Mouse (Mus musculus): ENCODE measurements around the gene Nbeal2. TPM values are rescaled to one million over a fixed set of nuclear protein-coding genes. Genes with fewer than 3 reads are reported as not detected.
"Not testable (repeated sequence)": the region's sequence is repeated elsewhere in the genome, so short reads cannot be mapped to it uniquely, and the experiment has no call there.

Nbeal2 gene
- polyA plus RNA-seq, 1 experiment from 2014 or later, result 2.8 TPM

DNA sequence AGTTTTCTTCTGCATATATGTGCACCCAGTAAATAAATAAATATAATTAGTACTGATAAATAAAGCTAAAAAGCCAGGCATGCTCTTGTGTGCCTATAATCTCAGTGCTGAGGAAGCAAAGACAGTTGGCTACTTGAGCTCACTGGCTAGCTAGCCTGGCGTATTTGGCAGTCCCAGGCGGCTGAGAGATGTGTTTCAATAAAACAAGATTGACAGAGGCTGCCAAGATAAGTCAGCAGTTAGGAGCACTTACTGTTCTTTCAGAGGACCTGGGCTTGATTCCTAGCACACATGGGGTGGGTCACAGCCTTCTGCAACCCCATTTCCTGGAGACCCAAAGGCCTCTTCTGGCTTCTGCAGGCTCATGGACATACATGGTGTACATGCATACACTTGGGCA is 33.9 kb upstream of the Nbeal2 start:
- no peak overlapping the region for H3K9ac ChIP-seq (ENCODE audit: low read depth, low read length)
- no peak for ATAC-seq (ENCODE audit: low read depth)
- no peak overlapping the region for H3K4me3 ChIP-seq (ENCODE audit: low read depth, low read length)
- no peaks in the 10 kb centered on the region for H3K27me3 ChIP-seq (ENCODE audit: control insufficient read depth, insufficient read depth, low read depth, low read length)
- H3K27ac ChIP-seq (ENCODE audit: low read length), result no peak overlapping the region
- H3K36me3 ChIP-seq (ENCODE audit: control insufficient read depth, insufficient read depth), result no peaks in the 10 kb centered on the region
- WGBS (ENCODE audit: insufficient replicate concordance), result 62% methylated on average over 2 of the region's 2 CpGs
- H3K4me2 ChIP-seq (ENCODE audit: low read depth, low read length), result no peak overlapping the region
- peaks cover 14% of the 10 kb centered on the region for H3K4me1 ChIP-seq (ENCODE audit: control insufficient read depth, low read depth, low read length)
- no peaks in the 10 kb centered on the region for H3K9me3 ChIP-seq (replicated peaks; ENCODE audit: control insufficient read depth, low read length)

DNA sequence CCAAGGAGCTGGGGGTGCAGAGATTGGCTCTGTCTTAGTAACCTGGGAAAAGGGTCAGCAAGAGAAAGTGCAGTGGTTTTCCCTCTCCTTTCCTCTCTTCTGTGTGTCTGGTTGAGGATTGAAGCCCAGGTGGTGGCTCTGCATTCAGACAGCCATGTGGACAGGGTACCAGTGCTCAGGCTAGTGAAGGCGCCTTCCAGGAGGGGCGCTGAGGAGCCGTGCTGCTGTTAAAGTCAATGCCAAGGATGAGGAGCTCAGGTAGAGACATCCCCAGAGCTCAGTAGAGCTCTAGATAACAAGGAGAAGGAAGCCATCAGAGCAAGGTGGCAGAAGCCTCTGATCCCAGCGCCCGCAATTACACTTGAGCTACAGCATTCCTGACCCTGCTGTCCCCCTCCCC is 33.1 kb upstream of the Nbeal2 start:
- Histone ChIP-seq H3K4me2 (ENCODE audit: low read depth, low read length) (no peak overlapping the region), H3K4me1 (ENCODE audit: control insufficient read depth, low read depth, low read length) (peaks cover 18% of the 10 kb centered on the region), H3K9ac (ENCODE audit: low read depth, low read length) (no peak overlapping the region)

DNA sequence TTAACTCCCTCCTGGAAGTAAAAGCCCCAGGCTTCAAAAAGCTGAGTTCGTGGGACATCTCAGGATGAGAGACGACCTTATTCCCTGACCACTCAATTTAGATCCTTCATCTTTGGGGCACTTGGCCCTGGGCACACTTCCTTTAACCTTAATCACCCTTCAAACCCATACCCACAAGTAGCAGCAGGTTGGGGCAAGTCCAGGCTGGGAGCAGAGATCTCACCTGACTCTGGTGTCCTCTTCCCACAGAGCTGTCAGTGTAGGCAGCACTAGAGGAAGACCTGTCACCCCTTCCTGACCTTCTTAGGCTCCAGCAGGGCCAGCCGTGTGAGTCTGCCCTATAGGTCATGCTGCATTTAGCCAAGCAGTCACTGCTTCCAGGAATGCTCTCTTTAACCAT is 32.5 kb upstream of the Nbeal2 start:
- Histone ChIP-seq H3K36me3 (ENCODE audit: control insufficient read depth, insufficient read depth) (no peaks in the 10 kb centered on the region), H3K9me3 (replicated peaks; ENCODE audit: control insufficient read depth, low read length) (no peaks in the 10 kb centered on the region), H3K27me3 (ENCODE audit: control insufficient read depth, insufficient read depth, low read depth, low read length) (no peaks in the 10 kb centered on the region), H3K4me2 (ENCODE audit: low read depth, low read length) (no peak overlapping the region), H3K27ac (ENCODE audit: low read length) (no peak overlapping the region), H3K4me3 (ENCODE audit: low read depth, low read length) (no peak overlapping the region), H3K4me1 (ENCODE audit: control insufficient read depth, low read depth, low read length) (peaks cover 22% of the 10 kb centered on the region), H3K9ac (ENCODE audit: low read depth, low read length) (no peak overlapping the region)
- no peak for ATAC-seq (ENCODE audit: low read depth)
- 59% methylated on average over 3 of the region's 3 CpGs for WGBS (ENCODE audit: insufficient replicate concordance)

More for the DNA sequence above, 33.1 kb upstream of the Nbeal2 start:
- H3K4me3 ChIP-seq (ENCODE audit: low read depth, low read length), result no peak overlapping the region
- no peak overlapping the region for H3K27ac ChIP-seq (ENCODE audit: low read length)
- no peaks in the 10 kb centered on the region for H3K36me3 ChIP-seq (ENCODE audit: control insufficient read depth, insufficient read depth)
- ATAC-seq (ENCODE audit: low read depth), result no peak
- 80% methylated on average over 5 of the region's 5 CpGs for WGBS (ENCODE audit: insufficient replicate concordance)
- no peaks in the 10 kb centered on the region for H3K27me3 ChIP-seq (ENCODE audit: control insufficient read depth, insufficient read depth, low read depth, low read length)
- no peaks in the 10 kb centered on the region for H3K9me3 ChIP-seq (replicated peaks; ENCODE audit: control insufficient read depth, low read length)

DNA sequence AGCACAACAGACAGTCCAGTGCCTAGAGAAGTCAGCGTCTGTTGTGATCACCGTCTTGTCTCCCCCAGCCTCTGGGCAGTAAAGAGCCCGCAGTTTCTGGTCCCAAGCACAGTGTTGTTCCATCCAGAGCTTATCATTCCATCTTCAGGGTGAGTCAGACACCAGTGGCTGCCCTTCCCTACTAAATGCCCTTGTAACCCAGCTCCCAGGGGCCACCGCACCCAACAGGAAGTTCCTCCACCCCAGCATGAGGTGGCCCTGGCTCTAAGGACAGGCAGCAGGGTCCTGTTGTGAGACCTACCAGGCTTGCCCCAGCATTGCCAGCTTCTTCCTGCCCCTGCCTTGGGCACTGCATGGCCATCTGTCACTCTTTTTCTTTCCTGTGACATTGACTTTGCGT is 31.6 kb upstream of the Nbeal2 start:
- no peaks in the 10 kb centered on the region for H3K36me3 ChIP-seq (ENCODE audit: control insufficient read depth, insufficient read depth)
- peaks cover 25% of the 10 kb centered on the region for H3K4me1 ChIP-seq (ENCODE audit: control insufficient read depth, low read depth, low read length)
- no peak overlapping the region for H3K9ac ChIP-seq (ENCODE audit: low read depth, low read length)
- no peak overlapping the region for H3K4me3 ChIP-seq (ENCODE audit: low read depth, low read length)
- no peak overlapping the region for H3K27ac ChIP-seq (ENCODE audit: low read length)
- H3K9me3 ChIP-seq (replicated peaks; ENCODE audit: control insufficient read depth, low read length), result no peaks in the 10 kb centered on the region
- ATAC-seq (ENCODE audit: low read depth), result no peak
- H3K27me3 ChIP-seq (ENCODE audit: control insufficient read depth, insufficient read depth, low read depth, low read length), result no peaks in the 10 kb centered on the region
- H3K4me2 ChIP-seq (ENCODE audit: low read depth, low read length), result no peak overlapping the region
- WGBS (ENCODE audit: insufficient replicate concordance), result 31% methylated on average over 5 of the region's 5 CpGs

DNA sequence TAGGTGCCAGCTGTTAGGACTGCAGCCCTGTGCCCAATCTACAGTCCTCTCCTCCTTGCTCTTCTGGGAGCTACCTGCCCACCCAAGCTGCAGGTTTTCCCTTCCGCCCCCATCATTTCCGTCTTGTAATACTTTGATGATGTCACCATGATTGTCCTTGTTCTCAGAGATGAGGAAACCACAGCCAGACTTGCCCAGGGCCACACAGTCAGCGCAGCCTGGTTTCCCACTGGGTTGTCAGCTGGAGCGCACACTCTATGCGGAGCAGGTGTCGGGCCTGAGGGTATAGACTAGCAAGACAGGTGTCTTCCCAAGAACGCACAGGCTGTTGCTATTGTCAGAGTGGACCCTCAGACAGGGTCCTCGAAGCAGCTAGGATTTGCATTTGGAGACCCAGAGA is 31.2 kb upstream of the Nbeal2 start:
- no peak overlapping the region for H3K4me3 ChIP-seq (ENCODE audit: low read depth, low read length)
- H3K9ac ChIP-seq (ENCODE audit: low read depth, low read length), result no peak overlapping the region
- H3K36me3 ChIP-seq (ENCODE audit: control insufficient read depth, insufficient read depth), result no peaks in the 10 kb centered on the region
- no peak overlapping the region for H3K4me2 ChIP-seq (ENCODE audit: low read depth, low read length)
- 65% methylated on average over 8 of the region's 8 CpGs for WGBS (ENCODE audit: insufficient replicate concordance)
- no peaks in the 10 kb centered on the region for H3K9me3 ChIP-seq (replicated peaks; ENCODE audit: control insufficient read depth, low read length)
- no peak overlapping the region for H3K27ac ChIP-seq (ENCODE audit: low read length)
- ATAC-seq (ENCODE audit: low read depth), result no peak
- H3K27me3 ChIP-seq (ENCODE audit: control insufficient read depth, insufficient read depth, low read depth, low read length), result no peaks in the 10 kb centered on the region
- peaks cover 25% of the 10 kb centered on the region for H3K4me1 ChIP-seq (ENCODE audit: control insufficient read depth, low read depth, low read length)

DNA sequence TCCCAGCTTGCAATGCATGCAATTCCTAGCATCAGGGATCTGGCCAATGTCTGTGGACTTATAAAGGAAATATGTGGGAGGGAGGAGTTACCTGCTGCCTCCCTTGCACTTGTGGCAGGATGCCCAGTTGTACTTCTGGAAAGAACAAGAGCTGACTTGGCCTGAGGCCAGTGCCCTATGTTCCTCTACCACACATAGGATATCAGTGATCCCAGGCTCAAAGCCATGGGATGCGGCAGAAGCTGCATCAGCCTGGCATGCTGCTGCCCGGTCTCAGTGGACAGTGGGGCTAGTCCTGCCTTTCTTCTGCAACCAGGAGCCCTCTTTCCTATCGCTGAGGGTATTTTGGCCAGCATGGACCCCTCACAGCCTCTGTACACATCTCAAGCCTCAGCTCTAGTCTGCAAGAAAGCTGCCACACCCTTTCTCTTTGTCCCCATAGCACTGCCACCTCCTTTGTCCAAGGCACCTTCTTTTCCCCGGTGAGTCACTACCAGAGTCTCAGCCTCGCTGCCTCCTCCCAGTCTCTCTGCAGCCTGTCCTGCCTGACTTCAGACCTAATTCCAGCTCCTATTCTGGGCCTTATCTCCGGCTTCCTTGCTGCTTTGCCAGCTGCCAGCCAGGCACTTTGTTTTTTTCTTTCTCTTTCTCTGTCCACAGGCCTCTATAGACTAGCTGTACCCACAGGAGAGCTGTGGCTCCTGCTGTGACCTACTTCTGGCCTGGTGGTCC is 30.3 kb upstream of the Nbeal2 start:
- no peak for ATAC-seq (ENCODE audit: low read depth)
- Histone ChIP-seq H3K9me3 (replicated peaks; ENCODE audit: control insufficient read depth, low read length) (no peaks in the 10 kb centered on the region), H3K4me3 (ENCODE audit: low read depth, low read length) (no peak overlapping the region), H3K4me1 (ENCODE audit: control insufficient read depth, low read depth, low read length) (peaks cover 25% of the 10 kb centered on the region), H3K36me3 (ENCODE audit: control insufficient read depth, insufficient read depth) (no peaks in the 10 kb centered on the region), H3K4me2 (ENCODE audit: low read depth, low read length) (no peak overlapping the region), H3K9ac (ENCODE audit: low read depth, low read length) (no peak overlapping the region), H3K27ac (ENCODE audit: low read length) (no peak overlapping the region), H3K27me3 (ENCODE audit: control insufficient read depth, insufficient read depth, low read depth, low read length) (no peaks in the 10 kb centered on the region)
- 63% methylated on average over 6 of the region's 6 CpGs for WGBS (ENCODE audit: insufficient replicate concordance)

DNA sequence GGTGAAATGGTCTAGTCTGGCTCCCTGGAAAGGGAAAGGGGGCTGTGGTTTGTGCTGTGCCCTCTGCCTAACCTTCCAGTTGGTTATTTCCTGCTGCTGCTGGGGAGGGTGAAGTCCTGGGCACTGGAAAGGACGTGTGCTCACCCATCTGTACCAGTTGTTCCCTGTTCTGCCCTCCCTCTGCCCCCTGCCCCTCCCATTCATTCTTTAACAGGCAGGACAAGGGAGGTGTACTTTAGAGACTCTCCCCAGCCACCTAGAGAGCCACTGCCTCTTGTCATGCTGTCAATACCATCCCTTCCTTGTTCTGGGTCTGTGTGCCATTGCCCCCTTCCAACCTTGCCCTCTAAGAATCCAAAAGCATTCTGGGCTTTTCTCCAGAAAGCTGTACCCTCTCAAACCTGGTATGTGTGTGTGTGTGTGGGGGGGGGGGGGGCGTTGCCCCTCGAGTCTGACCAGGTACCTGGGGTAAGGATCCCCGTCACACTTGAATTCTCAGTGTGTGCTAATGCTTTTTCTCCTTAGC is 29.7 kb upstream of the Nbeal2 start:
- H3K27me3 ChIP-seq (ENCODE audit: control insufficient read depth, insufficient read depth, low read depth, low read length), result no peaks in the 10 kb centered on the region
- H3K4me1 ChIP-seq (ENCODE audit: control insufficient read depth, low read depth, low read length), result peaks cover 25% of the 10 kb centered on the region
- no peak overlapping the region for H3K27ac ChIP-seq (ENCODE audit: low read length)
- ATAC-seq (ENCODE audit: low read depth), result no peak
- H3K36me3 ChIP-seq (ENCODE audit: control insufficient read depth, insufficient read depth), result no peaks in the 10 kb centered on the region
- no peak overlapping the region for H3K4me2 ChIP-seq (ENCODE audit: low read depth, low read length)
- H3K4me3 ChIP-seq (ENCODE audit: low read depth, low read length), result no peak overlapping the region
- no peaks in the 10 kb centered on the region for H3K9me3 ChIP-seq (replicated peaks; ENCODE audit: control insufficient read depth, low read length)
- H3K9ac ChIP-seq (ENCODE audit: low read depth, low read length), result no peak overlapping the region
- WGBS (ENCODE audit: insufficient replicate concordance), result 54% methylated on average over 4 of the region's 4 CpGs

DNA sequence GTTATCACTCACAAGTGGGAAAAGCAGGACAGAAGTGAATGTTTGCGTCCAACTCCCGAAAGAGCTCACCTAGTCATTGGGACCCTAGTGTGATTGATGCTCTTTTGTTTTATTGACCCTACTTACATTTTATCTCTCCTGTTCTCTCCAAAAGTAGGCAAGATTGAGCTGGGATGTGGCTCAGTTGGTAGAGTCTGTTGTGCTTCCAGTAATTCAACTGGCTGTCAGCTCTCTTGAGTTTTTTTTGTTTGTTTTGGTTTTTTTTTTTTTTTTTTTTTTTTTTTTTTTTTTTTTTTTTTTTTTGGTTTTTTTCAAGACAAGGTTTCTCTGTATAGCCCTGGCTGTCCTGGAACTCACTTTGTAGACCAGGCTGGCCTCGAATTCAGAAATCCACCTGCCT is 28.7 kb upstream of the Nbeal2 start:
- 57% methylated on average over 3 of the region's 3 CpGs for WGBS (ENCODE audit: insufficient replicate concordance)

DNA sequence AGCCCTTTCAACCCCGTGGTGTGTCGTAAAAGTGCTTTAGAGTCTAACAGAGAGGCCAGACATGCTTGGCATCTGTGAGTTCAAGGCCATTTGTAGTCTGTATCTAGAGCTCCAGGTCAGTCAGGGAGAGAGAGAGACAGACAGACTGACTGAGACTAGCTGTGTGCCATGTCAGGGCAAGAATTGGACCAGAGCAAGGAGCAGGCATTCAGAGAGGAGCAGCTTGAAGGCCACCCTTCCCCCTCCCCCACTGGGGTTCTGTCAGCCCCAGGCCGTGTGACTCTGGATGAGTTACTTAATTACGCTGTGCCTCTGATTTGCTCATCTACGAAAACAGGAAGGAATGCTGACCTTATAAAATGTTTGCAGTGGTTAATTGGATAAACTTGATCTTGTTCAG is 28.3 kb upstream of the Nbeal2 start:
- H3K36me3 ChIP-seq (ENCODE audit: control insufficient read depth, insufficient read depth), result no peaks in the 10 kb centered on the region
- 54% methylated on average over 5 of the region's 5 CpGs for WGBS (ENCODE audit: insufficient replicate concordance)
- no peak overlapping the region for H3K27ac ChIP-seq (ENCODE audit: low read length)
- H3K27me3 ChIP-seq (ENCODE audit: control insufficient read depth, insufficient read depth, low read depth, low read length), result no peaks in the 10 kb centered on the region
- no peak overlapping the region for H3K4me2 ChIP-seq (ENCODE audit: low read depth, low read length)
- H3K4me1 ChIP-seq (ENCODE audit: control insufficient read depth, low read depth, low read length), result peaks cover 31% of the 10 kb centered on the region
- H3K4me3 ChIP-seq (ENCODE audit: low read depth, low read length), result no peak overlapping the region
- no peak for ATAC-seq (ENCODE audit: low read depth)
- H3K9ac ChIP-seq (ENCODE audit: low read depth, low read length), result no peak overlapping the region
- H3K9me3 ChIP-seq (replicated peaks; ENCODE audit: control insufficient read depth, low read length), result no peaks in the 10 kb centered on the region

More for the DNA sequence above, 28.7 kb upstream of the Nbeal2 start:
- not testable (repeated sequence) for H3K36me3 ChIP-seq (ENCODE audit: control insufficient read depth, insufficient read depth); ATAC-seq (ENCODE audit: low read depth); H3K27ac ChIP-seq (ENCODE audit: low read length); H3K4me3 ChIP-seq (ENCODE audit: low read depth, low read length); H3K4me2 ChIP-seq (ENCODE audit: low read depth, low read length); H3K27me3 ChIP-seq (ENCODE audit: control insufficient read depth, insufficient read depth, low read depth, low read length); H3K9me3 ChIP-seq (replicated peaks; ENCODE audit: control insufficient read depth, low read length); H3K9ac ChIP-seq (ENCODE audit: low read depth, low read length)
- H3K4me1 ChIP-seq (ENCODE audit: control insufficient read depth, low read depth, low read length), result peaks cover 29% of the 10 kb centered on the region

All from liver, embryonic 16.5 days (tissue).